Mouse (Mus musculus) layer of hippocampus, postnatal 36 days (tissue): ENCODE data around the gene Smpd3. TPM values are rescaled to one million over a fixed set of nuclear protein-coding genes. Genes with fewer than 3 reads are reported as not detected.
"Not testable (repeated sequence)": the region's sequence is repeated elsewhere in the genome, so short reads cannot be mapped to it uniquely, and the experiment has no call there.

Source experiments
- DNase-seq, 2 experiments: peaks; one replicate each; pipeline ENCODE4 v3.0.0; 2022
- total RNA-seq, 2 experiments: library from RNA; stranded (reverse); gene quantifications; 2 replicates each; pipeline ENCODE4 v1.2.3; 2021

The Smpd3 gene
- total RNA-seq, 2 experiments from 2014 or later = 72.6 to 77.2 TPM

- peak in 1 of 2 experiments; percentile 50 for DNase-seq
Measured at GRCm38 (mm10) chr8:106321434-106321833, 16.4 kb downstream of the Smpd3 start.

- DNase-seq = no peak
Measured at GRCm38 (mm10) chr8:106320002-106320401, 17.8 kb downstream of the Smpd3 start.

GRCm38 (mm10) chr8:106317091-106317490, 20.7 kb downstream of the Smpd3 start:
- DNase-seq = no peak

- no peak for DNase-seq
Measured at GRCm38 (mm10) chr8:106316506-106316905, 21.3 kb downstream of the Smpd3 start.

GRCm38 (mm10) chr8:106315402-106316187, 22.2 kb downstream of the Smpd3 start:
- DNase-seq = no peak

- no peak for DNase-seq
Measured at GRCm38 (mm10) chr8:106313799-106314198, 24.0 kb downstream of the Smpd3 start.

- no peak for DNase-seq
Measured at GRCm38 (mm10) chr8:106313120-106313737, 24.6 kb downstream of the Smpd3 start.

GRCm38 (mm10) chr8:106311967-106312366, 25.8 kb downstream of the Smpd3 start:
- no peak for DNase-seq

- no peak for DNase-seq
Measured at GRCm38 (mm10) chr8:106310026-106310652, 27.6 kb downstream of the Smpd3 start.

- DNase-seq = not testable (repeated sequence)
Measured at GRCm38 (mm10) chr8:106308082-106308786, 29.6 kb downstream of the Smpd3 start.

- DNase-seq = no peak
Measured at GRCm38 (mm10) chr8:106307586-106307985, 30.2 kb downstream of the Smpd3 start.

- not testable (repeated sequence) for DNase-seq
Measured at GRCm38 (mm10) chr8:106306711-106307248, 31.0 kb downstream of the Smpd3 start.

GRCm38 (mm10) chr8:106306076-106306475, 31.7 kb downstream of the Smpd3 start:
- DNase-seq = no peak

GRCm38 (mm10) chr8:106305301-106305700, 32.5 kb downstream of the Smpd3 start:
- DNase-seq = no peak

- no peak for DNase-seq
Measured at GRCm38 (mm10) chr8:106304321-106304720, 33.5 kb downstream of the Smpd3 start.

- DNase-seq = peak; percentile 52 to 55
Measured at GRCm38 (mm10) chr8:106300739-106301715, 36.8 kb downstream of the Smpd3 start.

GRCm38 (mm10) chr8:106299686-106300085, 38.1 kb downstream of the Smpd3 start:
- no peak for DNase-seq

- no peak for DNase-seq
Measured at GRCm38 (mm10) chr8:106298846-106299245, 38.9 kb downstream of the Smpd3 start.

- no peak for DNase-seq
Measured at GRCm38 (mm10) chr8:106298261-106298660, 39.5 kb downstream of the Smpd3 start.

GRCm38 (mm10) chr8:106292484-106293396, 45.0 kb downstream of the Smpd3 start:
- no peak for DNase-seq
